Mouse (Mus musculus): ENCODE measurements around the gene Cstad. TPM values are rescaled to one million over a fixed set of nuclear protein-coding genes. Genes with fewer than 3 reads are reported as not detected.

The Cstad gene
- polyA plus RNA-seq (2017; shearing (Covaris generic)) = 1 to 10 TPM; 3.0 to 8.3 (median 4.3) TPM

DNA sequence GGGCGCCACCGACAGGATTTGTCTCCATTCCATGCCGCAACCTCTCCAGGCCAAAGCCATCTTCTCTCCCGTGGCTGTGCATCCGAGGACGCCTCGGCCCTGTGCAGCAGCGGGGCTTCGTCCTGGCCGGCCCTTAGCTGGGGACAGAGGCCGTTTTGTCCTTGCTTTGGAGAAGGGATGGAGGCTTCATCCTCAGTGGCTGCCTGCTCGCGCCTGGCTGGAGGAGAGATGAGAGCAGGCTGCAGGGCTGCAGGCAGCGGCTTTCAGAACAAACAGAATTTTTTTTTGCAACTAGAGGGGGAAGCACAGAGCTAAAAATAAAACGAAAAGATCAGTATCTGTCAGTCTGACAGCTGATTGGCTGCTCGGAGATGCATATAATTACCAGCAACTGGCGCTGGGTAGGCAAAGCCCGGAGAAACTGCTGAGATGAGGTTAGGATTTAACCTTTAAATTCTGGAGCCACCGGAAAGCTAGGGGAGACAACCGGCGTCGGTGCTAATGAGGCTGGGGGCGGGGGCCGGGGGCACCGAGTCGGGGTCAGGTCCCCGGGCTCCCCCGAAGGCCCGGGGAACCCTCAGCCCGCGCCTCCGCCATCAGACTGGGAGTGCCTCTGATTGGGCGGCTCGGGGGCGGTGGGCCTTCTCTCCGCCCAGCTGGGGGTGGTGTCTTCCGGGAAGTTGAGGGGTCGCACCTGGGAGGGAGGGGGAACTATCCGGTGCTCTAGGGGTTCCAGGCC lies at the start of gene Cstad:
Gene Cstad (plus strand): TSS at position 400 of the 739 bp plus-strand sequence.
- ATAC-seq = peak; percentile 95

DNA sequence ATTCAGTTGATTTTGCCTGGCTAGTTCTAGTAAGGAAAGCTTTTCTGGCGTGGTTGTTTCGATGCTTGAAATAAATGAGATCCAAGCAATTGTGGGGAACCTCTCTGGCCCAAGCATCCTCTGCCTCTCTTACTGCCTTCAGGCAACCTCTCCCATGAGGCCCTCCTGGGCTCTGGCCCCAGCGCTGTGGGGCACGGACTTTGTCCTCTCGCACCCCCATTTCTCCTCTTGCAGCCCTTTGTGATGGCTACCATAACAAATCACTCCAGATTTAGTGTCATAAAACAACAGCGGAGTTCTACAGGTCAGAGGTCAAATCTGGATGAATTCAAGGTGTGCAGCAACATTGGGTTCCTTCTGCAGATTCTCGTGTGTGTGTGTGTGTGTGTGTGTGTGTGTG lies 49.1 kb upstream of the Cstad start:
- ATAC-seq = no peak

DNA sequence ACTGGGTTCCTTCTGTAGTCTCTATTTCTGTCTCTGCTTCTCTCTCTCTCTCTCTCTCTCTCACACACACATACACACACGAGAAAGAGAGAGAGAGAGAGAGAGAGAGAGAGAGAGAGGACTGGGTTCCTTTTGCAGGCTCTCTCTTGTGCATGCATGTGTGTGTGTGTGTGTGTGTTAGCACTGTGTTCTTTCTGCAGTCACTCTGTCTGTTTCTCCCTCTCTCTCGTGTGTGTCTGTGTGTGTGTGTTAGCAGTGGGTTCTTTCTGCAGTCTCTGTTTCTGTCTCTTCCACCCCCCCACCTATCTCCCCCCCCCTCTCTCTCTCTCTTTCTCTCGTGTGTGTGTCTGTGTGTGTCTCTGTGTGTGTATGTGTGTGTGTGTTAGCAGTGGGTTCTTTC lies 48.6 kb upstream of the Cstad start:
- no peak for ATAC-seq

DNA sequence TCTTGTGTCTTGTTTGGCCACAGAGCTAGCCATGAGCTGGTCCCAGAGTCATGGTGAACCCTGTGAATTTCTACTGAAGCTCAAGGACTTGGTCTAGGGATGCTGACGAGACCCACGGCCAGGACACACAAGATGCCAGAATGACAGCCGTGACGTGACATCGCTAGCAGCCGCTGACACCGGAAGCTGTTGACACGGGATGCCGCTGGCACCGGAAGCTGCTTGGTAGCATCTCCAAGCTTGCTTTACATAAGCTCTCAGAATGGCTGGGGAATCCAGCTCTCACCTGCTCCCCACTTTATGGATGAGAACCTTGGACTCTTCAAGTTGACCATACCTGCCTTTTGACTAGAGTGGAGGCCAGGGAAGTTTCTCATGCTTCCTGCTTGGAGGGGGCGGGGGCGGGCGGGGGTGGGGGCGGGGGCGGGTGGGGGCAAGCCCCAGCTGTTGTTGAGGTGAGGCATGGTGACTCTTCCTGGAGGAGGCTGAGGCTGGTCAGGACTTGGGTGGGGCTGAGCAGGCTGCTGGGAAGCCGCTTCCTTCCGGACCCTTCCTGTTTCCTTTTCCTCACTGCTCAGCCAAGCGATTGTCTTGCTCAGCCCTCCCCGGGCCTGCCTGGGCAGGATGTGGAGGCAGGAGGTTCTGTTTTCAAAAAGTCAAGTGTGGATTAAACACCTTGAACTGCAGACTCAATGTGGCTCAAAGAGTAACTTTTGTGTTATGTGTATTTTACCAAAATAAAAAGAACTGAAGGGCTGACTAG lies 47.2 kb upstream of the Cstad start:
- peak; percentile 75 for ATAC-seq

DNA sequence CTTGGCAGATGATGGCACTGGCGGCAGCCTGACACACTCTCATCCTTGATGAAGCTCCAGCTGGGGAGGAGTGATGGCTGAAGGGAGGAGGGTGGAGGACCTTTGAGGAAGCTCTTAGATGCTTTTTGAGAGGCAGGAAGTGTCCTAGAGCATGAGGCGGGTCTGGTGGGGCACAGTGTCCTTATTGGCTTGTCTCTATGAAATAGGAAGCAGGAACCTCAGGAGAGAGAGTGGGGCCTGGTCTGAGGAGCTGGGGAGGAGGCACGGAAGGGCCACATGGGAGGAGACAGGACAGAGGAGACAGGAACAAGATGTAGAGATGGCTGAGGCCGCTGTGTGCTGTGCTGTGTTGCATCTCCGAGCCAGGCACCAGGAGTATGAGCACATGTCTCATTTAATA lies 43.3 kb upstream of the Cstad start:
- ATAC-seq = no peak

DNA sequence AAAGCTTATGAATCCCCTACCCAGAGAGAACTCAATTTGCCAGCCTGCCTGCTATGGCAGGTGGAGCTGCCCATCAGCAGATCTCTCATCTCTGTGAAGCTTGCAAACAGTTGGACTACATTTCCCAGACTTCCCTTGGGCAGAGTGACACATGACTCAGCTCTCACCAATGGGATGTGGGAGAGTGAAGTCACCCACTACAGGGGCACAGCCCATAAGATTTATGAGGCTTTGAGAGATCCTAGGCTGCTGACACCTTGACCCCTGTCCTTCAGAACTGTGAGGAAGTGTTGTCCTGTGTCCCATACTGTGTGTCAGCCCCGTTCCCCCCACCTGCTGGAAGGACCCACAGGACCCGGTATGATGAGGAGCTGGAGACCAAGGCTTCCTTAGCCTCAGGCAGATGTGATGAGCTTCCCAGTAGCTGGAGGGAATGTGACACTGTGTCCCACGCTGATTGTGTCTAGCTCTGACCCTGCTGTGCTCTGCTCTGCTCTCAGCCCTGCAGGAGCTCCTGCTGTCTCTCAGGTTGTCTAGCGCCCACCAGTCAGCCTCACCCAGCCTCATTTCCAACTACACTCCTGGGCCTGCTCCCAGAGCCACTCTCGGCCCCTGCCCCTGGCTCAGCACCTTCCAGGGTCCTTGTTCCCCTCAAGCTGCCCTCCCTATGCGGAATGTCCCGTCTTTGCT lies 40.8 kb upstream of the Cstad start:
- ATAC-seq = peak; percentile 63

DNA sequence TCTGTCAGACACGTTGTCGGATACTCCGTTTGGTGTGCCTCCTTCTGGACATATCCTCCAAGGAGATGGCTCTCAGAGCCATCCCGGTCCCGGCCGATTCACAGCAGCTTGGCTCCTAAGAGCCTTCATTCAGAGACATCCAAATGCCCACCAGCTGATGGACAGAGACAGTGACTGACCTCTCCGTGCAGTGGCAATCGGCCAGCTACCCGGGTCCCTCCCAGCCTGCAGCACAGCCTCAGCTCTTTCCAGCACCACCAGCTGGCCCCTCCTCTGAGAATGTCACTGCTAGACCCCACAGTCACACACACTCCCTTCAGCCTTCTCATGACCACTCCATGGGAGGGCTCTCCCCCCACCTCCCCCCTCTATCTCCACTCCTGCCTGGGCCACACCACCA lies 39.6 kb upstream of the Cstad start:
- ATAC-seq = no peak

DNA sequence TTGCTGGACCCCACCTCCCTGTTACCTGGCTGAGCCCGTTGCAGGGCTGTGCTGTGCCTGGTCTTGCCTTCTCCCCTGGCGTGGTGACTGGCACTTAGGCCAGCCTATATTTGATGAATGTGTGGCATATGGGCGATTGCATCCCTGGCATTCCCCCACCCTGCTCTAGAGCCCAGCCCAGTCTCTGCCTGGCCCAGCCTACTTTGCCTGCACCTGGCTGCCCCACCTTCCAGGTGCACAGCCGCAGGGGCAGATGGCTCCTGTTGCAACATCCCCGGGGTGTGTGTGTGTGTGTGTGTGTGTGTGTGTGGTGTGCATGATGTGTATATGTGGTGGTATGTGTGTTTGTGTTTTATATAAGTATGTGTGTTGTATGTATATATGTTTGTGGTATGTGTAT lies 38.3 kb upstream of the Cstad start:
- no peak for ATAC-seq

DNA sequence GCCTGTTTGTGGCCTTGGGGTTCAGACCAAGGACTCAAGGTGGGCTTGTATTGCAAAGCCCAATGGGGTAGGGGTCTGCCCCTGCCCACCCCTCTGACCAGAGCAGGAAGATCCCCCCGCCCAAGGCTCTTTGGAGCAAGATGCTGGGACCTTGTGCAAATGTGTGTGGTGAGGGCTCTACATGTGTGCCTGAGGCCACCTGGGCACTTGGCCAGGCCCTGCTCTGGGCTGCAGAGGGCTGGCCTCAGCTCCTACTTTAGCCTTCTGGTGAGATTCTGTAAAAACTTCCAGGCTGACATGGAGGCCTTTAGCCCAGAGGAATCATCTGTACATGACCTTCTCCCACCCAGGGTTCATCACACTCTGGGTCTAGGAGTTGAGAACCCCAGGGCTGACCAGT lies 35.3 kb upstream of the Cstad start:
- ATAC-seq = no peak

DNA sequence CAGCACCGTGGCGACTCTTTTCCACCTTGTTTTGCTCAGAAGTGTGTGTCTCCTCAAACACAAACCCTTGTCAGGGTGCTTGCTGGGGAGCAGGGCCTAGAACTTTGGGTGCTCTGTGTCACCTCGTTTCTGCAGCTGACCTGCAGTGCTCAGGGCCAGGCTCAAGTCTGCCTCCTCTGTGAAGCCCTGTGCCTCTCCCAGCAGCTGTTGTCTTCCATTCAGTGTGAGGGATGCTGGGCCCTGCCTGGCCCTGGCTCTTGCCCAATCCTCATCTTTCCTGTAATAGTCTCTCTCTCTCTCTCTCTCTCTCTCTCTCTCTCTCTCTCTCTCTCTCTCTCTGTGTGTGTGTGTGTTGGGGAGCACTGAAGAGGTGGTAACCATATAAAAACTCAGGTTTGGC lies 32.3 kb upstream of the Cstad start:
- no peak for ATAC-seq

DNA sequence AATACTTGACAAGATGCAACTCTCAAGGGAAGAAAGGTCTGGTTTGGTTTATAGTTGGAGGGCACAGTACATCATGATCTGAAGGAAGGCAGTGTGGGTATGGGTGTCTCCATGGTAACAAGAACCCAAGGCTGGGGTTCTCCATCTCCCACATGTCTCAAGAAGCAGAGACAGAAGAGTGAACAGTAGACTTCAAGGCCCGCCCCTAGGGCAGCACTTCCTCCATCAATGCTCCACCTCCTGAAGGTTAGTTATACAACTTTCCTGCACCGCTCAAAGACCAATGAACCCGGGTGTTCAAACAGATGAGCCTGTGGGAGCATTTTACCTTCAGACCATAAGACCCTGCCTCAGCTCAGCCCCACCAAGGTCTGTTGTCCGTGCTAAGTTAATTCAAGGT lies 23.2 kb upstream of the Cstad start:
- peak; percentile 61 for ATAC-seq

DNA sequence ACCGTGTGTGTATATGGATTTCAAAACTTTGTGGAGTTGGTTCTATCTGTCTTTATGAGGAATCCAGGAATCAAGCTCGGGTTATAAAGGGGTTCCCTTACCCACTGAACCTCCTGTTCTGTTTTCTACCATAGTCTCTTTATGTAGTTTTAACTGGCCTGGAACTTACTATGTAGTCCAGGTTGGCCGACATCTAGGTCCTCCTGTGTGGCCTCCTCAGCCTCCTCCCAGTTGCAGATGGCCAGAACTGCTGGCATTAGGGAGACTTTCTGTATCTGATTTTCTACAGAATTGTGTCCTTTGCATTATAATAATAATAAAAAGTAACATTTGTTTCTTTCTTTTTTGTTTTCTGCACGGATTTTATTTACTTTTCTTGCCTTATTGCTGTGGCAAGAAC lies 21.3 kb upstream of the Cstad start:
- no peak for ATAC-seq

DNA sequence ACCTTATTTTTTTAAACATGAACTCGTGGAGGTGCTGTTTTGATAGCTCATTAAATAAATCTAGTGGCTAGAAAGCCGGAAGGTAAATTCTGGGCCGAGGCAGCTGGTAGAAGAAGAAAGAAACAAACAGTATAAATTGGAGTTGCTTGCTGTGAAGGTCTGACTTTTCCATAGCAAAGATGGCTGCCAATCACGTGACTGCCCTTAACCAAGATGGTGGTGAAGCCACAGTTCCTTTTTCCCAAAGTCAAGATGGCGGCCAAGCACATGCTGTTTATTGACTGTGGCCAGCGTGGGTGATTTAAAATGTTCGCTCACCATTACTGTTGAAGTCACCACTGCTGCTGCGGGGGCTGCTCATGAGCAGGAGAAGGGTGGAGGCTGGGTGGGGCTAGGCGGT lies 17.8 kb upstream of the Cstad start:
- no peak for ATAC-seq

DNA sequence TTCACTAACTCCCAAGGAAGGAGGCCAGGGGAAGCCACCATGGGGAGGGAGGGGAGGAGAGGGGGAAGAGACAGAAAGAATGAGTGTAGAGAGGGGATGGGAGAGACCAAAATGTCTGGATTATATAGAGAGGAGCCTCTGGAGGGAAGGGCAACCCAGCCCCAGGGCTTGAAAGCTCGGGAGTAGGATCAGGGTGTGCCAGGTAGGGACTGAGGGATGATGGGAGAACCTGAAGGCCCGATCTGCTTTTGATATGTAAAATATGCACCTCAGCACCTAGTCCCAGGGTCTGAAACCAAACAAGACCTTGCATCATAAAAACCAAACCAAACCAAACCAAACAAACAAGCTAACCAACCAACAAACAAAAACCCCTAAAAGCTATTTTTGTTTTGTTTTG lies 16.8 kb upstream of the Cstad start:
- ATAC-seq = no peak

DNA sequence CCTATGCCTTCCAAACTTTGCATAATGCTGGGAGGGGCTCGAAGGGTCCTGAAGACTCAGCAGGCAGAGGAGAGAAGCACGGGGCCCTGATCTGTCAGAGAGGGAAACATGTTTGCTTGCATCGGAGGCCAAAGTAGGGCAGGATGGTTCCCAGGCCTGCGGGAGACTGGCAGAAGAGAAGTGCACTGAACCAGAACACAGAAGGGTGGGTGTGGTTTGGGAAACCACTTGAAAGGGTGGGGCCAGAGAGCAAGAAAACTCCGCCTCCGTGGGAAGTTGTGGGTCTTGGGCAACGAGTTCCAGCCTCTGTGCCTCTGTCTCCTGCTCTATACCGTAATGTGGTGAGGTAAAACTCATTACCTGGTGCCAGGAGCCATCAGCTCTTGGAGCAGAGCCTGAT lies 7.7 kb upstream of the Cstad start:
- ATAC-seq = peak; percentile 71

DNA sequence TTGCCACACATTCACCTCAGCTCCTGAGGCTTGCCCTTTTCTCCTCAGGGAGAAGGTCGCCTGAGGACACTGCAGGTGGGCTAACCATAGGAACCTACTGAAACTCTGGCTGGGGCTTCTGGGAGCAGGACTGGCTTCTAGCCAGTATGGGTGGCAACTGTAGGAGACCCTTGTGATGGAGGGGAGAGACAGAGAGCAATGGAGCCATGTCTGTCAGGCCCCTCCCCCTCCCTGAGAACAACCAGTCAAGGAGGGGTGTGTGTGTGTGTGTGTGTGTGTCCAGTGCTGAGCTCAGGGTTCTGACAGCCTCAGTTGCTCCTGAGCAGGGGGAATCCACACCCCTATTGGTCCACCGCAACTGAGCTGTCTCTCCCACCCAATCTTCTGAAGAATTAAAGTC lies 7.2 kb upstream of the Cstad start:
- ATAC-seq = no peak

DNA sequence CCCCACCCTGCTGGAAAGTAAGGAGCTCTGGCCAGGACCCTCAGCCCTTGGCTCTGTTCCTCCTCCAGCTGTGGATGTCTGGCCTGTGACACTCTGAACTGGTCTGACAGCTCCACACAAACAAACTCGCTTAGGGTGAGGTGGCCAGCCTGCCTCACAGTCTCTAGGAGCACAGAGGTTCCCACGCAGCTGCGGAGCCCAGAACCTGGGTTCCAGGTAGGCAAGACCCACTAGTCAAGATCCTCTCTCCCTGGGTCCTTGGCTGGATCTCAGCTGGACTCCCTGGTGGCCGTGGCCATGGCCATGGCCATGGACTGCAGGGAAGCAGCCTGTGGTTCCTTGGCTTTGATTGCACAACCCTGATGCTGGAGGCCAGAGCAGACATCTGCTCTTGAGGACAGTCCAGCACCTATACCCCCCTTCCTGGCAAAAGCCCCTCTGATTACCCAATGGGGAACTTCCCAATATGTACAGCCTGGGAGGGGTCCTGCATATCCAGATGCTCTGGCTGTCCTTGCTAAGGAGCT lies 5.8 kb upstream of the Cstad start:
- ATAC-seq = no peak

DNA sequence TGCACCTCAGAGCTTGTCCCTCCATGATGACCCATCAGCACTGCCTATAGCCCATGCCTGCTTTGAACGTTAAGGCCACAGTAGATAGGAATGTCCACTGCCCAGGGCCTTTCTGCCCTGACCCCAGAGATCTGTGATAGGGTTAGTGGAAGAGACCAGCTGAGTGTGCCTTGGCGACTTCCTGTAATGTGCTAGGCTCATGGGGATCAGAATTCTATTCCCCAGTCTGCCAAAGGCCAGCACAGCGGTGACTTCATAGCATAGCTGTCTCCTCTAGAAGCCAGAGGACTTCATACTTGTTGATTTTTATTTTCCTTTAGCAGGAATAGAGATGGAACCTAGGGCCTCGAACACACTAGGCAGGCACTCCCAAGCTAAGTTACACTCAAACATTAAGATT lies 5.1 kb upstream of the Cstad start:
- no peak for ATAC-seq

DNA sequence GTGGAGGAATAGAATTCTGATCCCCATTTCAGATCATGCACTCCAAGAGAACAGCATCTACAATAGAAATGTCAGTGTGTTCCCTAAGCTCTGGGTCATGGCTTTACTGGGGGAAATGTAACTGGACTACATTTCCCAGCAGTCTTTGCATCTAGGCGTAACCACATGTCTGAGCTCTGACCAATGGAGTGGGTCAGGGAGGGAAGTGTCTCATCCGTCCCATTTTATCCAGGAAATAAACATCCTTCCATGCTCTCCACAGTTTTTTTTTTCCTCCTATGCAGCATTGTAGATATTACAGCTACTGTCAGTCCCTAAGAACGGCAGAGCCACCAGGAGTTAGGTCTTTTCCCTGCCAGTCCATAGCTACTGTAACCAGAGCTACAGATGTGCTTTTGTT lies 3.9 kb upstream of the Cstad start:
- ATAC-seq = peak; percentile 60

DNA sequence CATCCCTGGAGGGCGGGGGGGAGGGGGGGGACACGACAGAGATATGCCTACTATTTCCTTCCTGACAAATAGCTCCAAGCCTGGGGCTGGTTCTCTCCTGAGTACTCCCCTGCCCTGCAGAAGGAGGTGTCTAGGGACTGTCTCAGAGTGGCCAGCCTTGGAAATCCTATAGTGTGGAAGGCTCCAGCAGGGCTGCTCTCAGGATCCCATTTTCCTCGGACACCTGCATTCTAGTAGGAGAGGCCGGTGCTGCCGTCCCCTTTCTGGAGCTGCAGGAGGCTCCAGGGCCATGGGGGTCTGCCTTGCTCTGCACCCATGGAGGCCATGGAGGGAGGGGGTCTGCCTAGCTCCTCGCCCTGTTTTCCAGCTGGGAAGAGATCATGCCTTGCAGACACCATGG lies 2.4 kb upstream of the Cstad start:
- ATAC-seq = no peak

DNA sequence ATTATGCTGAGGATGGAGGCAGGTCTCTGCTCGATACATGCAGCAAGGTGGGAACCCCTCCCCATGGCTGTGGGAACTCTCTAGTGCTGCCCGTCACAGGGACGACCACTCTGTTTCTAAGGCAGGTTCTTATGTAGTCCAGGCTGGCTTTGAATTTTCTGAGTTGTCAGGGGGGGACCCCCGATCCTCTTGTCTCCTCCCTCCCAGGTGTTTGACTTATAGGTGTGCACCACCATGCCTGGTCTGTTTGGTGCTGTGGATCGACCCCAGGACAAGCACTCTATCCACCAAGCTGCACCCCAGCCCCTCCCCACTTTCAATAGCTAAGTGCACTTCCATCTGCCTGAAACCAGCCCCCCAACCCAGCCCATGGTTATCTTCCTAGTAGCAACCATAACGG lies 1.9 kb upstream of the Cstad start:
- ATAC-seq = no peak

DNA sequence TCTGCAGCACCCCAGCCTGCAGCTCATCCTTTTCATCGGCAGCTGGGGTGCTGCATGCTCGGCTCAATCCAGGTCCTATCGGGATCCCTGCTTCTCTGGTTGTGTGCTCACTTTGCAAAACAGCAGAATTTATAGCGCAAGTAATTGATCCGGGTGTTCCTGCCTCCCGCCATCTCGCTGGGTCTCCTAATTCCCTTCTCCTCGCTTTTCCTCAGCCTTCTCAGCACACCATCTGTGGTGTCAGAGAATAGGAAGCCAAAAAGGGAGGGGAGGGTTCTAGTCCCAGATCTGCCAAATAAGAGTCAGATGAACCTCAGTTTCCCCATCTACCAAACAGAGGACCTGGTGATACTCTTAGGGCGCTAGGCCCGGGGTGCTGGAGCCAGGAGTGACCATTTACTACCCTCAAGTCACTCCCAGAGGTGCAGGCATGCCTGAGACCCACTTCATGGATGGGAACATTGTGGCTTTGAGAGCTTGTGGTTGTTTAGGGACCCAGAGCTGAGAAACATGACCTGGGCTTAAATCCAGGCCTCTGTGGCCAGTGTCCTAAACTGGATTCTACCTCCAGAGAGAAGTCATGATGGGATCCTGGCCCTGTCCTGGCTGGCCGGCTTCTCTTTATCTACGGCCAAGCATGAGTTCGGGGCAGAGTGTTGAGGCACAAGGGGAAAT lies 1.1 kb upstream of the Cstad start:
- no peak for ATAC-seq

DNA sequence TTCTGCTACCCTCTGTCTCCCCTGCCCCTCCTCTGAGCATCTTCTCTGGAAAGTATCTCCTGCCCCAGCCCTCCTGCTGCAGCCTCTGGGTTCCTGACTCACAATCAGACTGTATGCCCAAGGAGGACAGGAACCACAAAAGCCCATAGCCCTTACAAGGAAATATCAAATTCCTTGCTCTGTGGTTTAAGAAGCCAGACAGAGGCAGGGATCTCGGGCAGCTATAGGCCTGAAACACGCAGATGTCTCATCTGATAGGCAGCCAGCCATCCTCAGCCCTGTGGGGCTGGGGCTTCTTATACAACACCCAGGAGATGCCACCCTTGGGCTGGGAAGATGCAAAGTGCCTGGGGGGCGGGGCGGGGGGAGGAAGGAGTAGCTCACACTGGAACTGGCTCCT lies 956 bp downstream of the Cstad start:
- no peak for ATAC-seq
